Mouse (Mus musculus) NIH3T3 (cell line): ENCODE measurements around the gene Prdm2.

Source experiments
- DNase-seq: peaks from one replicate; pipeline ENCODE4 v3.0.0-alpha.2; 2012; ENCODE audit warnings: low read depth

Gene Prdm2

GRCm38 (mm10) chr4:143212341-143213174, at the start of gene Prdm2:
Gene Prdm2 (minus strand): TSS chr4:143212995.
- DNase-seq, result peak; percentile 71

- peak; percentile 61 for DNase-seq
Observed at GRCm38 (mm10) chr4:143259718-143260349, 47.0 kb upstream of the Prdm2 start.

GRCm38 (mm10) chr4:143258517-143258916, 45.7 kb upstream of the Prdm2 start:
- peak; percentile 49 for DNase-seq

GRCm38 (mm10) chr4:143257971-143258370, 45.2 kb upstream of the Prdm2 start:
- DNase-seq, result no peak

- no peak for DNase-seq
Observed at GRCm38 (mm10) chr4:143255541-143255940, 42.7 kb upstream of the Prdm2 start.

- no peak for DNase-seq
Observed at GRCm38 (mm10) chr4:143253356-143253755, 40.6 kb upstream of the Prdm2 start.

GRCm38 (mm10) chr4:143248050-143248449, 35.3 kb upstream of the Prdm2 start:
- DNase-seq, result no peak

- no peak for DNase-seq
Observed at GRCm38 (mm10) chr4:143241294-143241693, 28.5 kb upstream of the Prdm2 start.

- DNase-seq, result no peak
Observed at GRCm38 (mm10) chr4:143239615-143240201, 26.9 kb upstream of the Prdm2 start.

- DNase-seq, result no peak
Observed at GRCm38 (mm10) chr4:143239117-143239516, 26.3 kb upstream of the Prdm2 start.

- peak; percentile 74 for DNase-seq
Observed at GRCm38 (mm10) chr4:143238241-143239031, 25.6 kb upstream of the Prdm2 start.

GRCm38 (mm10) chr4:143231790-143232422, 19.1 kb upstream of the Prdm2 start:
- no peak for DNase-seq

GRCm38 (mm10) chr4:143231110-143231509, 18.3 kb upstream of the Prdm2 start:
- peak; percentile 59 for DNase-seq

- DNase-seq, result no peak
Observed at GRCm38 (mm10) chr4:143227976-143228375, 15.2 kb upstream of the Prdm2 start.

GRCm38 (mm10) chr4:143225886-143226285, 13.1 kb upstream of the Prdm2 start:
- DNase-seq, result no peak

GRCm38 (mm10) chr4:143219316-143219751, 6.5 kb upstream of the Prdm2 start:
- no peak for DNase-seq

GRCm38 (mm10) chr4:143218858-143219257, 6.1 kb upstream of the Prdm2 start:
- no peak for DNase-seq

GRCm38 (mm10) chr4:143217189-143217588, 4.4 kb upstream of the Prdm2 start:
- DNase-seq, result no peak

GRCm38 (mm10) chr4:143214221-143214797, 1.5 kb upstream of the Prdm2 start:
- DNase-seq, result no peak

- DNase-seq, result no peak
Observed at GRCm38 (mm10) chr4:143213571-143213970, 776 bp upstream of the Prdm2 start.

GRCm38 (mm10) chr4:143213175-143213479, 332 bp upstream of the Prdm2 start:
- DNase-seq, result no peak
